Mouse (Mus musculus) hindbrain, embryonic 14.5 days (tissue): Measurements from ENCODE around the gene Neurod2. TPM values are rescaled to one million over a fixed set of nuclear protein-coding genes. Genes with fewer than 3 reads are reported as not detected.

ENCODE experiments used
- ATAC-seq: fragments of 200-750 bp; cut with Nextera tagmentation; 2 replicates; pipeline ENCODE4 v1.8.0; 2017; ENCODE audit warnings: moderate number of reproducible peaks, mild to moderate bottlenecking, moderate TSS enrichment, moderate library complexity; ENCODE audit not compliant: low FRiP score
- DNase-seq: peaks from one replicate; pipeline ENCODE4 v3.0.0-alpha.2; 2015; ENCODE audit warnings: low spot score
- H3K27ac ChIP-seq: fragments of 300-500 bp; sonication (generic); 2 replicates; pipeline ENCODE4 v1.5.1; 2014; ENCODE audit warnings: mild to moderate bottlenecking, moderate library complexity
- H3K27me3 ChIP-seq: fragments of 300-500 bp; sonication (generic); 2 replicates; pipeline ENCODE4 v1.6.1; 2014; ENCODE audit warnings: mild to moderate bottlenecking, low read length, mixed read lengths; ENCODE audit not compliant: control insufficient read depth, insufficient read depth
- H3K36me3 ChIP-seq: fragments of 300-500 bp; sonication (generic); replicated peaks from 2 replicates; pipeline ENCODE4 v1.6.1; 2014; ENCODE audit not compliant: control insufficient read depth, insufficient read depth
- H3K4me1 ChIP-seq: fragments of 300-500 bp; sonication (generic); replicated peaks from 2 replicates; pipeline ENCODE4 v1.6.1; 2014; ENCODE audit warnings: antibody characterized with exemption, low read length, mixed read lengths; ENCODE audit not compliant: control insufficient read depth, insufficient read depth
- H3K4me2 ChIP-seq: fragments of 300-500 bp; sonication (generic); replicated peaks from 2 replicates; pipeline ENCODE4 v1.6.1; 2014; ENCODE audit warnings: mild to moderate bottlenecking, moderate library complexity
- H3K4me3 ChIP-seq: fragments of 300-500 bp; sonication (generic); replicated peaks from 2 replicates; pipeline ENCODE4 v1.5.1; 2014; ENCODE audit warnings: mild to moderate bottlenecking, low read length
- H3K9ac ChIP-seq: fragments of 300-500 bp; sonication (generic); 2 replicates; pipeline ENCODE4 v1.6.1; 2014
- H3K9me3 ChIP-seq: fragments of 300-500 bp; sonication (generic); 2 replicates; pipeline ENCODE4 v1.6.1; 2016; ENCODE audit warnings: low read length; ENCODE audit not compliant: control insufficient read depth
- WGBS: fragments of 180-500 bp; shearing (Covaris S2); extraction: QIAGEN DNeasy Blood & Tissue Kit; methylation state at CpG from one replicate; pipeline ENCODE4 v1.1.7; 2014; 5-methylcytosine and 5-hydroxymethylcytosine counted together
- polyA plus RNA-seq: library from polyadenylated mRNA; unstranded; fragments of >200 nt; fragmentation: Nextera tagmentation; extraction: Ambion mirVana; gene quantifications from 2 replicates; pipeline ENCODE4 v1.2.1, GENCODE M21; 2014

Gene Neurod2
- polyA plus RNA-seq, 1 experiment from 2014 or later: 25.5 TPM

- DNase-seq: no peak
- no peak overlapping the region for H3K9ac ChIP-seq
Observed at GRCm38 (mm10) chr11:98329960-98330744, 704 bp upstream of the Neurod2 start.

GRCm38 (mm10) chr11:98328371-98329069 is 928 bp downstream of the Neurod2 start:
- no peak for DNase-seq
- peak; percentile 16; the same call in 1 of the 2 replicates for ATAC-seq
- no peaks in the 10 kb centered on the region for H3K9me3 ChIP-seq
- H3K36me3 ChIP-seq: no peaks in the 10 kb centered on the region
- under 1% methylated on average over 55 of the region's 56 CpGs for WGBS
- H3K27ac ChIP-seq: peak overlapping the region; percentile 87
- peak overlapping the region; percentile 46 for H3K4me3 ChIP-seq
- H3K9ac ChIP-seq: peak overlapping the region; percentile 75
- peaks cover 91% of the 10 kb centered on the region for H3K27me3 ChIP-seq
- H3K4me2 ChIP-seq: peak overlapping the region; percentile 52
- peaks cover 10% of the 10 kb centered on the region; the same call in 1 of the 2 replicates for H3K4me1 ChIP-seq

More at GRCm38 (mm10) chr11:98329960-98330744, 704 bp upstream of the Neurod2 start:
- H3K27me3 ChIP-seq: peaks cover 91% of the 10 kb centered on the region
- WGBS: 25% methylated on average over 8 of the region's 9 CpGs
- H3K9me3 ChIP-seq: no peaks in the 10 kb centered on the region
- peak overlapping the region; percentile 32 for H3K4me2 ChIP-seq
- H3K4me3 ChIP-seq: no peak overlapping the region
- H3K36me3 ChIP-seq: no peaks in the 10 kb centered on the region
- H3K27ac ChIP-seq: peak overlapping the region; percentile 87
- H3K4me1 ChIP-seq: peaks cover 21% of the 10 kb centered on the region; the same call in 1 of the 2 replicates
- ATAC-seq: no peak

- H3K9ac ChIP-seq: peak overlapping the region; percentile 75
- DNase-seq (no peak), ATAC-seq (no peak; the same call in 1 of the 2 replicates)
- H3K27ac ChIP-seq: peak overlapping the region; percentile 87
- peak overlapping the region; percentile 52 for H3K4me2 ChIP-seq
- no peaks in the 10 kb centered on the region for H3K9me3 ChIP-seq
- WGBS: under 1% methylated on average over 35 of the region's 35 CpGs
- peaks cover 91% of the 10 kb centered on the region for H3K27me3 ChIP-seq
- H3K36me3 ChIP-seq: no peaks in the 10 kb centered on the region
- H3K4me1 ChIP-seq: peaks cover 10% of the 10 kb centered on the region; the same call in 1 of the 2 replicates
- peak overlapping the region; percentile 46 for H3K4me3 ChIP-seq
Observed at GRCm38 (mm10) chr11:98328031-98328370, 1.4 kb downstream of the Neurod2 start.

DNA sequence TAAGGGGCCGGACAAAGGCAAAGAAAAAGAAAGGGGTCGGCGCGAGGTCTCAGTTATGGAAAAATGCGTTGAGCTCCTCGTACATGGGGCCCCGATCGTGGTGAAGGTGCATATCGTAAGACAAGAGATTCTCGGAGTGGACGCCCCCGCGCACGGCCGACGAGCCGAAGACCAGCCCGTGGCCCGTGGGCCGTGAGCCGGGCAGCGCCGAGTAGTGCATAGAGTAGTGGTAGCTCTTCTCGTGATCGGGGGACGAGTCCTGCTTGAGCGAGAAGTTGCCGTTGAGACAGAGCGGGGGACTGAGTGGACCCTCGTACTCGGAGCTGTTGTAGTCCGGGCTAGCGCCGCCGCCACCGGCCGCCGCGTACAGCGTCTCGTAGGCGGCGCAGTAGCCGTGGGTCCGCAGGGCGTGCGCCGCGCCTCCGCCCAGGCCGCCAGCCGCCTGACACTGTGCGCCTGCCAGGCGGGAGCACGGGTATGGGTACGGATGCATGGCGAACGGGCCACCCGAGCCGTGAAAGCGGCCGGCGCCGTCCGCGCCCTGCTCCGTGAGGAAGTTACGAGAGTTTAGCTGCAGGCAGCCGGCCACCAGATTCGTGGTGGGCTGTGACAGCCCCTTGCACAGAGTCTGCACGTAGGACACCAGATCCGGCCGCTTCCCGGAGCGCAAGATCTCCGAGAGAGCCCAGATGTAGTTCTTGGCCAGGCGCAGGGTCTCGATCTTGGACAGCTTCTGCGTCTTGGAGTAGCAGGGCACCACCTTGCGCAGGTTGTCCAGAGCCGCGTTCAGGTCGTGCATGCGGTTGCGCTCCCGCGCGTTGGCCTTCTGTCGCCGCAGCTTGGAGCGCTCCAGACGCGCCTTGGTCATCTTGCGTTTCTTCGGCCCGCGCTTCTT is 2.1 kb downstream of the Neurod2 start:
- no peak for ATAC-seq
- DNase-seq: no peak
- H3K9ac ChIP-seq: peak overlapping the region; percentile 75

DNA sequence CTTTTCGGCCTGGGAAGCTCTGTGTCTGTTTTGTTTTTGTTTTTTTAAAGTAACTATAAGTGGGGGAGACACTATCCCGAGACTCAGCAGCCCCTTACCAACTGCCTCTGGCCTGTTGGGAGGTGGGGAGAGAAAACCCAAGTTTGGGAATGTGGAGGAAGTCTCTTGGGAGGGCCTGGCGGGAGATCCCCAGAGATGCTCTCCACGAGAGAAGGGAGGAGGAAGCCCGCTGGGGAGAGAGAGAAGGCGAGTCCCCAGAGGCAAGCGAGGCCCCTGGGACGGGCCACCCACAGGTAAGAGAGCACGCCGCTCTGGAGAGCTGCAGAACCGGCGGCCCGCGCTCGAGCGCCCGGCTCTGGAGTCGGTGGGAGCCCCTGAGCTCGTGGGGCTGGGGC is 2.7 kb downstream of the Neurod2 start:
- DNase-seq (no peak), ATAC-seq (no peak)
- WGBS: 1% methylated on average over 19 of the region's 19 CpGs
- H3K4me1 ChIP-seq: peaks cover 10% of the 10 kb centered on the region; the same call in 1 of the 2 replicates
- peaks cover 91% of the 10 kb centered on the region for H3K27me3 ChIP-seq
- H3K27ac ChIP-seq: peak overlapping the region; percentile 87
- no peaks in the 10 kb centered on the region for H3K9me3 ChIP-seq
- H3K4me3 ChIP-seq: peak overlapping the region; percentile 46
- peak overlapping the region; percentile 75 for H3K9ac ChIP-seq
- no peaks in the 10 kb centered on the region for H3K36me3 ChIP-seq
- peak overlapping the region; percentile 52 for H3K4me2 ChIP-seq

More for the DNA sequence above, 2.1 kb downstream of the Neurod2 start:
- H3K4me3 ChIP-seq: peak overlapping the region; percentile 46
- H3K9me3 ChIP-seq: no peaks in the 10 kb centered on the region
- WGBS: under 1% methylated on average over 91 of the region's 97 CpGs
- H3K27ac ChIP-seq: peak overlapping the region; percentile 87
- peaks cover 10% of the 10 kb centered on the region; the same call in 1 of the 2 replicates for H3K4me1 ChIP-seq
- peaks cover 91% of the 10 kb centered on the region for H3K27me3 ChIP-seq
- H3K4me2 ChIP-seq: peak overlapping the region; percentile 52
- H3K36me3 ChIP-seq: no peaks in the 10 kb centered on the region

DNA sequence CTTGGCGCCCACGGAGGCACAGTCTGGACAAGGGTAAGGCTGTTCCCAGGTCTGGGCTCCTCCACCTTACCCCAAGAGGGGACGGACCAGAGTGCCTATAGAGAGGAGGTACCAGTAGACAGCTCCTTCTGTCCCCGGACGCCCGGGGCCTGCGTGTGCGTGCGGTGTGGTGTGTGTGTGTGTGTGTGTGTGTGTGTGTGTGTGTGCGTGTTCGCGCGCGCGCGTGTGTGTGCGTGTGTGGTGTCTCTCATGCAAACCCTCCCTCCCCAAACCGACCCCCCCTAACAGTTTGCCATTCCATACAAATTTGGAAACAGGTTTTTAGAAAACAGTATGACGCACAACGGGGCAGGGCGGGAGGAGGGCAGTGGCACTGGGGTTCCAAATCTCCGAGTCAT is 3.6 kb downstream of the Neurod2 start:
- ATAC-seq (no peak), DNase-seq (no peak)
- H3K9me3 ChIP-seq: no peaks in the 10 kb centered on the region
- H3K4me3 ChIP-seq: peak overlapping the region; percentile 46
- H3K27me3 ChIP-seq: peaks cover 91% of the 10 kb centered on the region
- peaks cover 15% of the 10 kb centered on the region; the same call in 1 of the 2 replicates for H3K4me1 ChIP-seq
- H3K9ac ChIP-seq: peak overlapping the region; percentile 75
- peak overlapping the region; percentile 87; the same call in 1 of the 2 replicates for H3K27ac ChIP-seq
- H3K4me2 ChIP-seq: peak overlapping the region; percentile 52
- WGBS: 2% methylated on average over 22 of the region's 22 CpGs
- no peaks in the 10 kb centered on the region for H3K36me3 ChIP-seq

DNA sequence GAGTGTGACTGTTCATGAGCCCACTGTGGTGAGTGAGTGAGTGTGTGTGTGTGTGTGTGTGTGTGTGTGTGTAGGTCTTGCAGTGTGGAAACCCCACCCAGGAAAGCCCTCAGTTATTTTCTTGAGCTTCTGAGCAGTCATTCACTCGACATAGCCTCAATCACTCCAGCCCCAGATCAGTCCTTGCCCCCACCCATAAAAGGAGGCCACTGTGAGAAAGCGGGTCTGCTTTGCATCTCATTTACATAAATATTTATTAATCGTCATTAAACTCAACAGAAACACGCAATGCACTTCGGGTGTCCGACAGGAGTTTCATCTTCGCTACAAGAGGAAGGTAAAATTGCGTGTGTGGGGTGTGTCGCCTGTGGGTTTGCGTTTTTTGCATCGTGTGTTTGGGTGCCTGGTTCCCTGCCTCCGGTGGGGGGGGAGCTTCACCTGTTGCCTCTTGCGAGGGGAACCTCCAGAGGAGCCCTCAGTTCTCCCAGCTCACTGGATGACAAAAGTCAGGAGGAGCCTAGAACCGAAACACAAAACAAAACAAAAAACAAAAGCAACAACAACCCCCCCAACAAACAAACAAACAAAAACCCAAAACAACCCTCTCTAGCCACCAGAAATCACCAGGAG is 4.1 kb downstream of the Neurod2 start:
- peaks cover 89% of the 10 kb centered on the region for H3K27me3 ChIP-seq
- no peaks in the 10 kb centered on the region for H3K9me3 ChIP-seq
- H3K27ac ChIP-seq: no peak overlapping the region
- peak overlapping the region; percentile 52 for H3K4me2 ChIP-seq
- no peak for DNase-seq
- 6% methylated on average over 14 of the region's 14 CpGs for WGBS
- H3K4me1 ChIP-seq: peaks cover 15% of the 10 kb centered on the region; the same call in 1 of the 2 replicates
- H3K36me3 ChIP-seq: no peaks in the 10 kb centered on the region
- H3K9ac ChIP-seq: peak overlapping the region; percentile 75; the same call in 1 of the 2 replicates
- peak overlapping the region; percentile 46 for H3K4me3 ChIP-seq
- ATAC-seq: no peak

DNA sequence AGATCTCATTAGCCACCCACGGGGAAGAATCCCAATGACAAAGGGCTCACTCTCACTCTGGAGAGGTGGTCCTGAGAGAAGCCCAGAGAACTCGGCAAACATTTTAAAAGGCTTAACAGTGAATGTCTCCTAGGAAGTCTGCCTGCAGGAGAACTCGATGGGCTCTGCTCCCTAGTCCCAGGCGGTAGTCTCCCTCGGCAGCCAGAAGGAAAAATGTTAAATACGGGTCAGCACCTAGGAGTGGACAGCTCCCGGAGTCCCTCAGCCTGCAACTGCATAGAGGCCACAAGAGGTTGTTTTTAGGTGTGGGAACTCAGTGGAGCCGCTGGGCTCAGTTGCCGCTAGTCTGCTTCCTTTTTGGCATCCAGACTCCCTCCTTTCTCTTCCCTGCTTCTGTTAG is 5.5 kb downstream of the Neurod2 start:
- 0 out of 2 replicates have a peak overlapping the region, but pooled peaks have one; percentile 18 for H3K9ac ChIP-seq
- H3K4me3 ChIP-seq: no peak overlapping the region
- 2% methylated on average over 9 of the region's 9 CpGs for WGBS
- ATAC-seq (no peak), DNase-seq (no peak)
- peak overlapping the region; percentile 52 for H3K4me2 ChIP-seq
- H3K4me1 ChIP-seq: peaks cover 15% of the 10 kb centered on the region; the same call in 1 of the 2 replicates
- H3K27ac ChIP-seq: peak overlapping the region; percentile 36
- H3K27me3 ChIP-seq: peaks cover 92% of the 10 kb centered on the region
- no peaks in the 10 kb centered on the region for H3K9me3 ChIP-seq
- no peaks in the 10 kb centered on the region for H3K36me3 ChIP-seq
